Mouse (Mus musculus): ENCODE results near the gene Tarbp2. TPM values are rescaled to one million over a fixed set of nuclear protein-coding genes. Genes with fewer than 3 reads are reported as not detected.

Gene Tarbp2
- polyA plus RNA-seq, 1 experiment from 2014 or later = 87.7 TPM

GRCm38 (mm10) chr15:102531586-102531985 is 13.6 kb downstream of the Tarbp2 start:
- Histone ChIP-seq H3K36me3 (ENCODE audit: poor library complexity, severe bottlenecking) (peaks cover 74% of the 10 kb centered on the region), H3K9me3 (replicated peaks) (no peaks in the 10 kb centered on the region)

GRCm38 (mm10) chr15:102532106-102532900 is 14.3 kb downstream of the Tarbp2 start:
- WGBS = 90% methylated on average over 3 of the region's 3 CpGs

More at GRCm38 (mm10) chr15:102531586-102531985, 13.6 kb downstream of the Tarbp2 start:
- no peaks in the 10 kb centered on the region for H3K4me1 ChIP-seq
- WGBS = 94% methylated on average over 4 of the region's 4 CpGs
- no peak overlapping the region for H3K27ac ChIP-seq
- H3K9ac ChIP-seq = no peak overlapping the region
- ATAC-seq = no peak
- no peaks in the 10 kb centered on the region for H3K27me3 ChIP-seq
- H3K4me2 ChIP-seq = no peak overlapping the region
- H3K4me3 ChIP-seq = no peak overlapping the region

DNA sequence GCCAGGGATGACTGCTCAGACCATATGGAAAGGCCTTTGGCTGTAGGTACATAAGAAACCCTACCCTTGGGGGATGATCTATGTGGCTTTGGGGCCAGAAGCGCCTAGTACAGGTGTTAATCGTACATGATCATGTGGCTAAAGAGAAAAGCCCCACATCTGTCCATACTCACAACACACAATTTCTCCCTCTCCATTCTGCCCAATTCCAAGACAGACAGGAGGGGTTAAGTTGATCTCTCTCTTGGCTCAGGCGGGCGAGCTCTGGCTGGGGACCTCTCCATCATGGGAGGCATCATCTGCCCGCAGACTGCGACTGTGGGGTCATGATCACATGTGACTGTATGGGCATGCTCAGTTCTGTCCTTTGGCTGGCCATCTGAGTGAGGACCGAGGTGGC is 15.9 kb downstream of the Tarbp2 start:
- Histone ChIP-seq H3K4me2 (no peak overlapping the region), H3K27me3 (no peaks in the 10 kb centered on the region), H3K36me3 (ENCODE audit: poor library complexity, severe bottlenecking) (peaks cover 72% of the 10 kb centered on the region), H3K27ac (no peak overlapping the region), H3K4me1 (no peaks in the 10 kb centered on the region), H3K9ac (no peak overlapping the region), H3K4me3 (no peak overlapping the region), H3K9me3 (replicated peaks) (no peaks in the 10 kb centered on the region)
- WGBS = 97% methylated on average over 7 of the region's 7 CpGs
- ATAC-seq = no peak

More at GRCm38 (mm10) chr15:102532106-102532900, 14.3 kb downstream of the Tarbp2 start:
- Histone ChIP-seq H3K27me3 (no peaks in the 10 kb centered on the region), H3K9ac (no peak overlapping the region), H3K27ac (no peak overlapping the region), H3K4me2 (no peak overlapping the region), H3K9me3 (replicated peaks) (no peaks in the 10 kb centered on the region), H3K4me3 (no peak overlapping the region), H3K4me1 (no peaks in the 10 kb centered on the region), H3K36me3 (ENCODE audit: poor library complexity, severe bottlenecking) (peaks cover 79% of the 10 kb centered on the region)
- no peak for ATAC-seq

DNA sequence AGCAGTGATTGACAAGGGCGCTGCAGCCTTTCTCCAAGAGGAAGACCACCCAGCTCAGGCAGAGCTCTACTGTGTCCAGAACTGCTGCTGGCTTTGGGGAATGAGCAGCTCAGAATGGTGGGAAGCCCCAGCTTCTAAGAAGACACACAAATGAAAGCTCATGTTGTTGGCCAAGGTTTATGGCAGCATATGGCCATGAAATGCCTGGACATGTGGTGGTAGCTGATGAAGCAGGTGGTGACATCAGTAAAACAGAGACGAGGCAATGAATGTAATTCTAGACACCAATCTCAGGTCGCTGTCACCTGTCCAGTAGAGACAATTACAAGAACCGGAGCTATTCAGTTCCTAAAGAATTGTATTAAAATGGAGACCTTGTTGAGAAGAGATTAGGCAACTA is 26.8 kb downstream of the Tarbp2 start:
- Histone ChIP-seq H3K27me3 (no peaks in the 10 kb centered on the region), H3K4me2 (no peak overlapping the region), H3K27ac (no peak overlapping the region), H3K4me3 (no peak overlapping the region), H3K9ac (no peak overlapping the region), H3K4me1 (peaks cover 16% of the 10 kb centered on the region), H3K9me3 (replicated peaks) (no peaks in the 10 kb centered on the region), H3K36me3 (ENCODE audit: poor library complexity, severe bottlenecking) (peaks cover 66% of the 10 kb centered on the region)
- 85% methylated on average over 4 of the region's 4 CpGs for WGBS
- no peak for ATAC-seq

DNA sequence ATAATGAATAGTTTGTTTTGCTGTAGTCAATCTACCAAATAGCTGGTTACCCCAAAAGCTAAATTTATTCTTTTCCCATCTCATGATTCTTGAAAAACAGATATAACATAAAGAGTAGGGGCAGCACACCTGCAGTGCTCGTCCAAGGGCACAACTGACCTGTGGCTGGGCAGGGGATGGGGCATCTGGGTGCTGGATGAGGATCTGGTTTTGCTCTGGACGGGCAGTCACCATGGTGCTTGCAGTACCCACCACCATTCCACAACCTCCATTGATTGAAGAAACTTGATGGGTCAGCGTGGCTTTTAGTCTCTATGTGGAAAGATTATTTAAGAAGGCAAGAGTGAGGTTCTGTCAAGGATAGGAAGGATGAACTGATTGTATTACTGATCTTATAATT is 28.3 kb downstream of the Tarbp2 start:
- no peak overlapping the region for H3K4me3 ChIP-seq
- H3K4me2 ChIP-seq = no peak overlapping the region
- H3K27me3 ChIP-seq = no peaks in the 10 kb centered on the region
- H3K27ac ChIP-seq = peak overlapping the region; percentile 74
- H3K4me1 ChIP-seq = peaks cover 16% of the 10 kb centered on the region
- no peak overlapping the region for H3K9ac ChIP-seq
- WGBS = 82% methylated on average over 3 of the region's 3 CpGs
- no peaks in the 10 kb centered on the region for H3K9me3 ChIP-seq (replicated peaks)
- H3K36me3 ChIP-seq (ENCODE audit: poor library complexity, severe bottlenecking) = peaks cover 61% of the 10 kb centered on the region
- ATAC-seq = peak; percentile 41; the same call in 1 of the 2 replicates

GRCm38 (mm10) chr15:102546677-102547427 is 28.9 kb downstream of the Tarbp2 start:
- H3K27me3 ChIP-seq = no peaks in the 10 kb centered on the region
- H3K9ac ChIP-seq = no peak overlapping the region
- no peaks in the 10 kb centered on the region for H3K9me3 ChIP-seq (replicated peaks)
- peak; percentile 87 for ATAC-seq
- H3K4me1 ChIP-seq = peaks cover 16% of the 10 kb centered on the region
- no peak overlapping the region for H3K4me3 ChIP-seq
- 72% methylated on average over 3 of the region's 3 CpGs for WGBS
- H3K4me2 ChIP-seq = no peak overlapping the region
- peak overlapping the region; percentile 74 for H3K27ac ChIP-seq
- peaks cover 61% of the 10 kb centered on the region for H3K36me3 ChIP-seq (ENCODE audit: poor library complexity, severe bottlenecking)

- Histone ChIP-seq H3K4me1 (peaks cover 16% of the 10 kb centered on the region), H3K4me3 (no peak overlapping the region), H3K4me2 (no peak overlapping the region), H3K36me3 (ENCODE audit: poor library complexity, severe bottlenecking) (peaks cover 62% of the 10 kb centered on the region), H3K9ac (no peak overlapping the region), H3K27me3 (no peaks in the 10 kb centered on the region), H3K27ac (peak overlapping the region; percentile 74), H3K9me3 (replicated peaks) (no peaks in the 10 kb centered on the region)
- 67% methylated on average over 3 of the region's 3 CpGs for WGBS
- peak; percentile 58; the same call in 1 of the 2 replicates for ATAC-seq
These were observed 29.5 kb downstream of the Tarbp2 start for GRCm38 (mm10) chr15:102547478-102547877.

DNA sequence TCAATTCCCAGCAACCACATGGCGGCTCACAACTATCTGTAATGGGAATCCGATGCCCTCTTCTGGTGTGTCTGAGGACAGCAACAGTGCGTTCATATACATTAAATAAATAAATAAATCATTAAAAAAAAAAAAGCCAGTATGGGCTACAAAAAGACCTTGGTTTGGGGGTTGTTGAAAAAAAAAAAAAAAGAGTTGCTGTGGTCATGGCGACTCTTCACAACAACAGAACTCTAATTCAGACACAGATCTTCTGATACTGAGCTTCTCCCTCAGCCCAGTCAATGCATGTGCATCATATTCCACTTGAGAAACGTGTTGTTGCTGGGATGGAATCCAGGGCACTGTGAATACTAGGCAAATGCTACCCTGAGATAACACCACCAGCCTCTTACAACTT is 34.6 kb downstream of the Tarbp2 start:
- H3K4me1 ChIP-seq = peaks cover under 1% of the 10 kb centered on the region; the same call in 1 of the 2 replicates
- no peak overlapping the region for H3K4me2 ChIP-seq
- H3K4me3 ChIP-seq = no peak overlapping the region
- H3K27ac ChIP-seq = no peak overlapping the region
- 94% methylated on average over 5 of the region's 5 CpGs for WGBS
- no peaks in the 10 kb centered on the region for H3K27me3 ChIP-seq
- H3K9me3 ChIP-seq (replicated peaks) = no peaks in the 10 kb centered on the region
- no peak for ATAC-seq
- H3K9ac ChIP-seq = no peak overlapping the region
- H3K36me3 ChIP-seq (ENCODE audit: poor library complexity, severe bottlenecking) = peaks cover 66% of the 10 kb centered on the region

GRCm38 (mm10) chr15:102555581-102555980 is 37.6 kb downstream of the Tarbp2 start:
- Histone ChIP-seq H3K4me1 (no peaks in the 10 kb centered on the region), H3K9ac (no peak overlapping the region), H3K27ac (no peak overlapping the region), H3K9me3 (replicated peaks) (no peaks in the 10 kb centered on the region), H3K4me2 (no peak overlapping the region), H3K4me3 (no peak overlapping the region), H3K27me3 (no peaks in the 10 kb centered on the region), H3K36me3 (ENCODE audit: poor library complexity, severe bottlenecking) (peaks cover 57% of the 10 kb centered on the region)
- ATAC-seq = no peak
- WGBS = 93% methylated on average over 1 of the region's 1 CpGs

DNA sequence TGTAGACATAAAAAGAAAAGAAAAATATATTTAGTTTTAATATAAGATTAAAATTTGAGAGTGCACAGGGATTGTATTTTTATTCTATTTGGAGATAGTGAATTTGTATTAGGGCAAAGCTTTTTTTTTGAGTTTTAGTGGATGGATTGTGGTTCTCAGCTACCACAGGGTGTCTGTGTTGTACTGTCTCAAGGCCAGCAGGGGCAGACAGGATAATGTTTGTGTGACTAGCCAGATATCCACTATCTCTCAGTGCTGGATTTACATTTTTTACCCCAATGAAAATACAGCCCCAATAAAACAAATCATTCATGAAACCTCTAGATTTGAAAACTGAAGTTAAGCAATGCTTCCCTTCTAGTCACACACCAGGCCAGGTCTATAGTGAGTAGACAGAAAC is 39.6 kb downstream of the Tarbp2 start:
- no peaks in the 10 kb centered on the region for H3K27me3 ChIP-seq
- no peak overlapping the region for H3K4me2 ChIP-seq
- no peak overlapping the region for H3K9ac ChIP-seq
- no peak overlapping the region for H3K4me3 ChIP-seq
- H3K27ac ChIP-seq = no peak overlapping the region
- ATAC-seq = no peak
- H3K9me3 ChIP-seq (replicated peaks) = no peaks in the 10 kb centered on the region
- H3K36me3 ChIP-seq (ENCODE audit: poor library complexity, severe bottlenecking) = peaks cover 40% of the 10 kb centered on the region
- no peaks in the 10 kb centered on the region for H3K4me1 ChIP-seq

GRCm38 (mm10) chr15:102562491-102562890 is 44.5 kb downstream of the Tarbp2 start:
- Histone ChIP-seq H3K27ac (no peak overlapping the region), H3K4me3 (no peak overlapping the region), H3K9me3 (replicated peaks) (no peaks in the 10 kb centered on the region), H3K36me3 (ENCODE audit: poor library complexity, severe bottlenecking) (peaks cover 18% of the 10 kb centered on the region; the same call in 1 of the 2 replicates), H3K9ac (no peak overlapping the region), H3K4me2 (no peak overlapping the region), H3K4me1 (no peaks in the 10 kb centered on the region), H3K27me3 (no peaks in the 10 kb centered on the region)
- 92% methylated on average over 1 of the region's 1 CpGs for WGBS
- no peak for ATAC-seq

- Histone ChIP-seq H3K36me3 (ENCODE audit: poor library complexity, severe bottlenecking) (peaks cover 18% of the 10 kb centered on the region; the same call in 1 of the 2 replicates), H3K4me3 (no peak overlapping the region), H3K9ac (no peak overlapping the region), H3K9me3 (replicated peaks) (no peaks in the 10 kb centered on the region), H3K27ac (no peak overlapping the region), H3K27me3 (no peaks in the 10 kb centered on the region), H3K4me2 (no peak overlapping the region), H3K4me1 (no peaks in the 10 kb centered on the region)
- WGBS = 84% methylated on average over 3 of the region's 3 CpGs
- no peak for ATAC-seq
These were observed 45.1 kb downstream of the Tarbp2 start for GRCm38 (mm10) chr15:102563061-102563460.
